Mouse (Mus musculus): ENCODE results near the gene Dph2. TPM values are rescaled to one million over a fixed set of nuclear protein-coding genes. Genes with fewer than 3 reads are reported as not detected.

The Dph2 gene
- polyA plus RNA-seq, 1 experiment from 2014 or later: 7.0 TPM

GRCm38 (mm10) chr4:117878703-117879102 lies 13.1 kb downstream of the Dph2 start:
- TF ChIP-seq CTCF (IDR thresholded peaks at IDR 0.05): no peak
- ChIA-PET POLR2A (no interaction called here), CTCF (interaction anchor here (1.4 to 1.5 kb wide), 2 partner anchors 12 to 19 kb away, joined by 3 to 4 read pairs; no protein-coding TSS in a partner anchor)
- DNase-seq (ENCODE audit: low read depth, low spot score) (no peak), ATAC-seq (no peak)
- in situ Hi-C loops (cut with MboI; ENCODE audit: low pct_unique_long_range_greater_than_20kb): no loop called here
- no peaks in the 10 kb centered on the region for H3K27me3 ChIP-seq

GRCm38 (mm10) chr4:117878301-117878700 lies 13.5 kb downstream of the Dph2 start:
- in situ Hi-C loops (cut with MboI; ENCODE audit: low pct_unique_long_range_greater_than_20kb): no loop called here
- no peak for DNase-seq (ENCODE audit: low read depth, low spot score)
- ChIA-PET CTCF (interaction anchor here (1.2 to 1.5 kb wide), 3 partner anchors 12 to 20 kb away, joined by 3 to 4 read pairs (median 3); no protein-coding TSS in a partner anchor), POLR2A (no interaction called here)
- TF ChIP-seq CTCF (IDR thresholded peaks at IDR 0.05): no peak
- no peak for ATAC-seq
- H3K27me3 ChIP-seq: no peaks in the 10 kb centered on the region

GRCm38 (mm10) chr4:117873615-117874014 lies 18.2 kb downstream of the Dph2 start:
- ATAC-seq (no peak), DNase-seq (ENCODE audit: low read depth, low spot score) (no peak)
- ChIA-PET CTCF (interaction anchor here (1.0 kb wide), 1 partner anchor 15 kb away, joined by 3 read pairs; no protein-coding TSS in a partner anchor), POLR2A (no interaction called here)
- no peak for TF ChIP-seq CTCF (IDR thresholded peaks at IDR 0.05)
- H3K27me3 ChIP-seq: no peaks in the 10 kb centered on the region
- in situ Hi-C loops (cut with MboI; ENCODE audit: low pct_unique_long_range_greater_than_20kb): no loop called here

GRCm38 (mm10) chr4:117872471-117872886 lies 19.4 kb downstream of the Dph2 start, which contains the start of gene Ccdc24:
Ccdc24 (minus strand) TSS chr4:117872557.
- no peaks in the 10 kb centered on the region for H3K27me3 ChIP-seq
- ATAC-seq (no peak), DNase-seq (ENCODE audit: low read depth, low spot score) (no peak)
- no peak for TF ChIP-seq CTCF (IDR thresholded peaks at IDR 0.05)
- in situ Hi-C loops (cut with MboI; ENCODE audit: low pct_unique_long_range_greater_than_20kb): no loop called here
- ChIA-PET CTCF (no interaction called here), POLR2A (no interaction called here)

- ChIA-PET POLR2A (interaction anchor here (0.6 kb wide), 1 partner anchor 256 kb away, joined by 3 read pairs; no protein-coding TSS in a partner anchor), CTCF (interaction anchor here (1.0 kb wide), 1 partner anchor 17 kb away, joined by 3 read pairs; no protein-coding TSS in a partner anchor)
- no peak for TF ChIP-seq CTCF (IDR thresholded peaks at IDR 0.05)
- no peak for DNase-seq (ENCODE audit: low read depth, low spot score)
- no peaks in the 10 kb centered on the region for H3K27me3 ChIP-seq
- ATAC-seq: no peak
- in situ Hi-C loops (cut with MboI; ENCODE audit: low pct_unique_long_range_greater_than_20kb): no loop called here
These were observed 20.0 kb downstream of the Dph2 start for GRCm38 (mm10) chr4:117871787-117872186.

- TF ChIP-seq CTCF (IDR thresholded peaks at IDR 0.05): no peak
- CTCF ChIA-PET: interaction anchor here (1.6 kb wide), 1 partner anchor 11 kb away, joined by 7 read pairs; no protein-coding TSS in a partner anchor
- DNase-seq (ENCODE audit: low read depth, low spot score) (no peak), ATAC-seq (no peak)
- in situ Hi-C loops (cut with MboI; ENCODE audit: low pct_unique_long_range_greater_than_20kb): no loop called here
- H3K27me3 ChIP-seq: no peaks in the 10 kb centered on the region
- POLR2A ChIA-PET: no interaction called here
These were observed 21.4 kb downstream of the Dph2 start for GRCm38 (mm10) chr4:117870437-117870836.

GRCm38 (mm10) chr4:117869317-117869716 lies 22.5 kb downstream of the Dph2 start:
- ATAC-seq (no peak), DNase-seq (ENCODE audit: low read depth, low spot score) (no peak)
- ChIA-PET CTCF (interaction anchor here (1.6 kb wide), 1 partner anchor 10 kb away, joined by 7 read pairs; no protein-coding TSS in a partner anchor), POLR2A (no interaction called here)
- in situ Hi-C loops (cut with MboI; ENCODE audit: low pct_unique_long_range_greater_than_20kb): no loop called here
- no peaks in the 10 kb centered on the region for H3K27me3 ChIP-seq
- no peak for TF ChIP-seq CTCF (IDR thresholded peaks at IDR 0.05)

- no peak for ATAC-seq
- in situ Hi-C loops (cut with MboI; ENCODE audit: low pct_unique_long_range_greater_than_20kb): no loop called here
These were observed 24.0 kb downstream of the Dph2 start for GRCm38 (mm10) chr4:117867823-117868222.

GRCm38 (mm10) chr4:117867000-117867399 lies 24.8 kb downstream of the Dph2 start:
- H3K27me3 ChIP-seq: no peaks in the 10 kb centered on the region
- POLR2A ChIA-PET: interaction anchor here (1.3 kb wide), 1 partner anchor 10 kb away, joined by 3 read pairs; no protein-coding TSS in a partner anchor
- CTCF ChIA-PET: interaction anchor here (0.7 to 1.8 kb wide), 2 partner anchors 11 to 35 kb away, joined by 3 read pairs; no protein-coding TSS in a partner anchor
- no peak for DNase-seq (ENCODE audit: low read depth, low spot score)
- no peak for ATAC-seq
- TF ChIP-seq CTCF (IDR thresholded peaks at IDR 0.05): no peak
- in situ Hi-C loops (cut with MboI; ENCODE audit: low pct_unique_long_range_greater_than_20kb): no loop called here

More at GRCm38 (mm10) chr4:117867823-117868222, 24.0 kb downstream of the Dph2 start:
- DNase-seq (ENCODE audit: low read depth, low spot score): no peak
- no peaks in the 10 kb centered on the region for H3K27me3 ChIP-seq
- TF ChIP-seq CTCF (IDR thresholded peaks at IDR 0.05): no peak
- CTCF ChIA-PET: interaction anchor here (1.8 kb wide), 1 partner anchor 10 kb away, joined by 3 read pairs; no protein-coding TSS in a partner anchor
- POLR2A ChIA-PET: no interaction called here

GRCm38 (mm10) chr4:117866083-117866482 lies 25.7 kb downstream of the Dph2 start:
- peak; percentile 55 for DNase-seq (ENCODE audit: low read depth, low spot score)
- no peaks in the 10 kb centered on the region for H3K27me3 ChIP-seq
- in situ Hi-C loops (cut with MboI; ENCODE audit: low pct_unique_long_range_greater_than_20kb): no loop called here
- TF ChIP-seq CTCF (IDR thresholded peaks at IDR 0.05): no peak
- POLR2A ChIA-PET: interaction anchor here (0.6 to 1.3 kb wide), 2 partner anchors 11 to 137 kb away, joined by 3 read pairs; no protein-coding TSS in a partner anchor
- peak; percentile 66 for ATAC-seq
- CTCF ChIA-PET: interaction anchor here (1.8 kb wide), 1 partner anchor 12 kb away, joined by 3 read pairs; no protein-coding TSS in a partner anchor

GRCm38 (mm10) chr4:117862823-117863222 lies 29.0 kb downstream of the Dph2 start:
- in situ Hi-C loops (cut with MboI; ENCODE audit: low pct_unique_long_range_greater_than_20kb): no loop called here
- CTCF ChIA-PET: interaction anchor here (1.4 kb wide), 1 partner anchor 221 kb away, joined by 4 read pairs; no protein-coding TSS in a partner anchor
- no peak for DNase-seq (ENCODE audit: low read depth, low spot score)
- no peak for ATAC-seq
- TF ChIP-seq CTCF (IDR thresholded peaks at IDR 0.05): no peak
- POLR2A ChIA-PET: no interaction called here
- H3K27me3 ChIP-seq: no peaks in the 10 kb centered on the region
